Mouse (Mus musculus): ENCODE measurements around the gene Phldb2. TPM values are rescaled to one million over a fixed set of nuclear protein-coding genes. Genes with fewer than 3 reads are reported as not detected.
A peak's percentile ranks its signal among the peaks of the same experiment; 100 is the strongest.

The Phldb2 gene
- polyA plus RNA-seq, 1 experiment = 55.4 TPM

- TF ChIP-seq CTCF (conservative IDR thresholded peaks at IDR 0.05; ENCODE audit: insufficient read depth, insufficient read length, low read depth, low read length) (0 out of 2 replicates have a peak, but pooled peaks have one; percentile 6), POLR2A (IDR thresholded peaks at IDR 0.05; ENCODE audit: low read depth, low read length) (no peak)
- Histone ChIP-seq H3K4me1 (ENCODE audit: control insufficient read depth, insufficient read depth, low read length) (no peaks in the 10 kb centered on the region), H3K4me3 (ENCODE audit: insufficient read depth, low read depth, low read length) (no peak overlapping the region), H3K27me3 (replicated peaks; ENCODE audit: control insufficient read depth, insufficient read depth, low read length) (no peaks in the 10 kb centered on the region), H3K36me3 (ENCODE audit: control insufficient read depth, insufficient read depth, low read length) (peaks cover 14% of the 10 kb centered on the region), H3K27ac (ENCODE audit: insufficient read depth, low read depth, low read length) (peak overlapping the region; percentile 71; the same call in 1 of the 2 replicates)
- DNase-seq = peak; percentile 59
- WGBS = 28% methylated on average over 8 of the region's 8 CpGs
Observed at GRCm38 (mm10) chr16:45786639-45787038, 166.8 kb downstream of the Phldb2 start.

GRCm38 (mm10) chr16:45780001-45780400, 173.4 kb downstream of the Phldb2 start:
- no peaks in the 10 kb centered on the region for H3K4me1 ChIP-seq (ENCODE audit: control insufficient read depth, insufficient read depth, low read length)
- H3K27ac ChIP-seq (ENCODE audit: insufficient read depth, low read depth, low read length) = no peak overlapping the region
- no peaks in the 10 kb centered on the region for H3K27me3 ChIP-seq (replicated peaks; ENCODE audit: control insufficient read depth, insufficient read depth, low read length)
- TF ChIP-seq POLR2A (IDR thresholded peaks at IDR 0.05; ENCODE audit: low read depth, low read length) (no peak), CTCF (conservative IDR thresholded peaks at IDR 0.05; ENCODE audit: insufficient read depth, insufficient read length, low read depth, low read length) (no peak)
- H3K36me3 ChIP-seq (ENCODE audit: control insufficient read depth, insufficient read depth, low read length) = peaks cover 26% of the 10 kb centered on the region
- H3K4me3 ChIP-seq (ENCODE audit: insufficient read depth, low read depth, low read length) = no peak overlapping the region
- no peak for DNase-seq
- 59% methylated on average over 6 of the region's 6 CpGs for WGBS

- DNase-seq = no peak
- Histone ChIP-seq H3K27ac (ENCODE audit: insufficient read depth, low read depth, low read length) (no peak overlapping the region), H3K36me3 (ENCODE audit: control insufficient read depth, insufficient read depth, low read length) (peaks cover 48% of the 10 kb centered on the region), H3K27me3 (replicated peaks; ENCODE audit: control insufficient read depth, insufficient read depth, low read length) (no peaks in the 10 kb centered on the region), H3K4me1 (ENCODE audit: control insufficient read depth, insufficient read depth, low read length) (no peaks in the 10 kb centered on the region), H3K4me3 (ENCODE audit: insufficient read depth, low read depth, low read length) (no peak overlapping the region)
- WGBS = 75% methylated on average over 5 of the region's 5 CpGs
- TF ChIP-seq CTCF (conservative IDR thresholded peaks at IDR 0.05; ENCODE audit: insufficient read depth, insufficient read length, low read depth, low read length) (no peak), POLR2A (IDR thresholded peaks at IDR 0.05; ENCODE audit: low read depth, low read length) (no peak)
Observed at GRCm38 (mm10) chr16:45774813-45775212, 178.6 kb downstream of the Phldb2 start.

- TF ChIP-seq POLR2A (IDR thresholded peaks at IDR 0.05; ENCODE audit: low read depth, low read length) (no peak), CTCF (conservative IDR thresholded peaks at IDR 0.05; ENCODE audit: insufficient read depth, insufficient read length, low read depth, low read length) (no peak)
- Histone ChIP-seq H3K27ac (ENCODE audit: insufficient read depth, low read depth, low read length) (no peak overlapping the region), H3K4me1 (ENCODE audit: control insufficient read depth, insufficient read depth, low read length) (no peaks in the 10 kb centered on the region; the same call in 1 of the 2 replicates), H3K4me3 (ENCODE audit: insufficient read depth, low read depth, low read length) (no peak overlapping the region), H3K27me3 (replicated peaks; ENCODE audit: control insufficient read depth, insufficient read depth, low read length) (no peaks in the 10 kb centered on the region), H3K36me3 (ENCODE audit: control insufficient read depth, insufficient read depth, low read length) (peaks cover 42% of the 10 kb centered on the region)
- no peak for DNase-seq
- WGBS = 88% methylated on average over 6 of the region's 6 CpGs
Observed at GRCm38 (mm10) chr16:45770914-45771313, 182.5 kb downstream of the Phldb2 start.

- H3K4me3 ChIP-seq (ENCODE audit: insufficient read depth, low read depth, low read length) = no peak overlapping the region
- peak; percentile 49 for DNase-seq
- WGBS = 55% methylated on average over 10 of the region's 10 CpGs
- H3K27ac ChIP-seq (ENCODE audit: insufficient read depth, low read depth, low read length) = peak overlapping the region; percentile 2
- H3K27me3 ChIP-seq (replicated peaks; ENCODE audit: control insufficient read depth, insufficient read depth, low read length) = no peaks in the 10 kb centered on the region
- no peaks in the 10 kb centered on the region; the same call in 1 of the 2 replicates for H3K4me1 ChIP-seq (ENCODE audit: control insufficient read depth, insufficient read depth, low read length)
- H3K36me3 ChIP-seq (ENCODE audit: control insufficient read depth, insufficient read depth, low read length) = peaks cover 40% of the 10 kb centered on the region
- TF ChIP-seq CTCF (conservative IDR thresholded peaks at IDR 0.05; ENCODE audit: insufficient read depth, insufficient read length, low read depth, low read length) (no peak), POLR2A (IDR thresholded peaks at IDR 0.05; ENCODE audit: low read depth, low read length) (no peak)
Observed at GRCm38 (mm10) chr16:45767853-45768640, 185.4 kb downstream of the Phldb2 start.

- no peak for DNase-seq
- WGBS = 42% methylated on average over 4 of the region's 4 CpGs
- peak overlapping the region; percentile 38 for H3K27ac ChIP-seq (ENCODE audit: insufficient read depth, low read depth, low read length)
- TF ChIP-seq POLR2A (IDR thresholded peaks at IDR 0.05; ENCODE audit: low read depth, low read length) = no peak
- no peaks in the 10 kb centered on the region for H3K27me3 ChIP-seq (replicated peaks; ENCODE audit: control insufficient read depth, insufficient read depth, low read length)
- no peaks in the 10 kb centered on the region; the same call in 1 of the 2 replicates for H3K4me1 ChIP-seq (ENCODE audit: control insufficient read depth, insufficient read depth, low read length)
- no peak overlapping the region for H3K4me3 ChIP-seq (ENCODE audit: insufficient read depth, low read depth, low read length)
- peaks cover 43% of the 10 kb centered on the region for H3K36me3 ChIP-seq (ENCODE audit: control insufficient read depth, insufficient read depth, low read length)
Observed at GRCm38 (mm10) chr16:45767434-45767833, 186.0 kb downstream of the Phldb2 start.

- TF ChIP-seq POLR2A (IDR thresholded peaks at IDR 0.05; ENCODE audit: low read depth, low read length) (no peak), CTCF (conservative IDR thresholded peaks at IDR 0.05; ENCODE audit: insufficient read depth, insufficient read length, low read depth, low read length) (no peak)
- Histone ChIP-seq H3K27me3 (replicated peaks; ENCODE audit: control insufficient read depth, insufficient read depth, low read length) (no peaks in the 10 kb centered on the region), H3K4me3 (ENCODE audit: insufficient read depth, low read depth, low read length) (no peak overlapping the region), H3K27ac (ENCODE audit: insufficient read depth, low read depth, low read length) (no peak overlapping the region), H3K4me1 (ENCODE audit: control insufficient read depth, insufficient read depth, low read length) (no peaks in the 10 kb centered on the region; the same call in 1 of the 2 replicates), H3K36me3 (ENCODE audit: control insufficient read depth, insufficient read depth, low read length) (peaks cover 34% of the 10 kb centered on the region)
- WGBS = 46% methylated on average over 7 of the region's 7 CpGs
- no peak for DNase-seq
Observed at GRCm38 (mm10) chr16:45765801-45766494, 187.4 kb downstream of the Phldb2 start.
